14 mouse cellular contexts compared by ENCODE assay signal in the genomic region with DNA sequence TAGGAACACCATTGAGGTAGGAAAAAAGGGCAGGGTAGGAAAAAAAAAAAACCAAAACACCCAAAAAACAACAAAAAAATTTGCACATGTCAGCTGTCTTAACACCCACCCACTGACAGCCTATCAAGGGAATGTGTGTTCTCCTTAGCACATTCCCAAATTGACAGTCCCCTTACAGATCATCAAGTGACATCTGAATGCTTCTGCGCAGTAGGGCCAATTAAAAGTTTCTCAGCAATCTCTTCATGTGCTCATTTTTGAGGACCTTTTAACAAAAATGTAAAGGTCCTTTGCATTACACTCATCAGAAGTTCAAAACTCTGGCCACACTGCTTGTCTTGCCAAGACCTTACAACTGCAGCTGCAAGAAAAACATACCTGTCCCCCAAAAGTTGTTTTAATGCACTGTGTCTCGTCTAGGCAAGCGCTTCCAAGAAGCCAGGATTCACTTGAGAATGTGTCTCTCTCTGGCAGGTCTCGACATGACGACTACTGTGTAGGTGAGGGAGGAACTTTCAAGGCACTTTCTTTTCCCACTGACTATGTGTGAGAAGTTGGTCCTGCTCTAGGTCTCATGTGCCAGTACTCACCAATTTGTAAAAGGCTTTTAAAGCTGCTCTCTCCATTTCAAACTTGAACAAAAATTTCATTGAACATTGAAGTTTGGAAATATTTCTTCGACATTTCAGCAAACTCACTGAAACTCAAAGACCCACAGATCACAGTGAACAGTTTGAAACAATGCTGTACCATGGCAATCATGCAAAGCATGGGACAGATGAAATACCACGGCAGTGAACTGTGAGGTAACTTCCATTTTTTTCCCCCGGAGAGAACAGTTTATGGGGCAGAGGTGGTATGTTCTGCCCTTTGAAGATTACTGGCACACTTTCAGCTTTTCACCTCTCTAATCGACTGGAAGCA. TPM values are rescaled to one million over a fixed set of nuclear protein-coding genes. Genes with fewer than 3 reads are reported as not detected.
DNase-seq lines count a peak whose midpoint lies in the region; ATAC-seq and TF ChIP-seq lines count a peak whose summit lies in the region.
"Had no signal": no experiment of that assay in that cellular context is flagged by ENCODE, and none has a peak within 500 bp of the region (broad histone marks: within the 10 kb centered on the region; RNA-seq: fewer than 3 reads in every experiment).

No protein-coding gene starts in this region.

- no peak overlapping the region for H3K27ac ChIP-seq in hindbrain, embryonic 13.5 days
- H3K27ac ChIP-seq in hindbrain, postnatal 0 days = no peak overlapping the region
- peak overlapping the region; percentile 86 for H3K27ac ChIP-seq in ES-Bruce4 (ENCODE audit: insufficient read depth, low read length)
- 0 out of 2 replicates have a peak overlapping the region, but pooled peaks have one; percentile 7 for H3K27ac ChIP-seq in liver, postnatal 0 days (ENCODE audit: low read depth)
- H3K27ac ChIP-seq: heart, embryonic 15.5 days; hindbrain, embryonic 10.5 days; limb, embryonic 10.5 days; liver, embryonic 14.5 days had no signal

- H3K36me3 ChIP-seq in hindbrain, embryonic 13.5 days = peaks cover 58% of the 10 kb centered on the region
- peaks cover 34% of the 10 kb centered on the region for H3K36me3 ChIP-seq in hindbrain, postnatal 0 days (ENCODE audit: insufficient read depth, low read length)
- H3K36me3 ChIP-seq in ES-Bruce4 (ENCODE audit: control insufficient read depth, insufficient read depth, low read length, poor library complexity, severe bottlenecking) = peaks cover 66% of the 10 kb centered on the region
- H3K36me3 ChIP-seq in liver, postnatal 0 days (replicated peaks; ENCODE audit: insufficient read depth, low read length) = peaks cover 68% of the 10 kb centered on the region

- TF ChIP-seq CTCF in hindbrain, postnatal 0 days (IDR thresholded peaks at IDR 0.05; ENCODE audit: low read depth) = no peak
- TF ChIP-seq CTCF in ES-Bruce4 (IDR thresholded peaks at IDR 0.05; ENCODE audit: low read depth, low read length) = no peak
- no peak for TF ChIP-seq CTCF in liver, postnatal 0 days (IDR thresholded peaks at IDR 0.05; ENCODE audit: low read depth)

- no peaks in the 10 kb centered on the region for H3K9me3 ChIP-seq in hindbrain, embryonic 13.5 days
- H3K9me3 ChIP-seq in hindbrain, postnatal 0 days (ENCODE audit: low read length) = no peaks in the 10 kb centered on the region
- H3K9me3 ChIP-seq in ES-Bruce4 (replicated peaks; ENCODE audit: control insufficient read depth, insufficient read depth, low read length, poor library complexity, severe bottlenecking) = no peaks in the 10 kb centered on the region
- no peaks in the 10 kb centered on the region for H3K9me3 ChIP-seq in liver, postnatal 0 days (ENCODE audit: low read length)
- H3K9me3 ChIP-seq: heart, embryonic 15.5 days; hindbrain, embryonic 10.5 days; limb, embryonic 10.5 days had no signal

- 86% methylated on average over 9 of the region's 9 CpGs for WGBS in hindbrain, embryonic 13.5 days
- WGBS in hindbrain, postnatal 0 days = 82% methylated on average over 9 of the region's 9 CpGs
- 85% methylated on average over 9 of the region's 9 CpGs for WGBS in liver, postnatal 0 days (ENCODE audit: insufficient replicate concordance)

- TF ChIP-seq POLR2A in ES-Bruce4 (IDR thresholded peaks at IDR 0.05; ENCODE audit: insufficient read depth, low read length) = no peak

- H3K27me3 ChIP-seq in hindbrain, embryonic 13.5 days = no peaks in the 10 kb centered on the region
- no peaks in the 10 kb centered on the region for H3K27me3 ChIP-seq in hindbrain, postnatal 0 days (ENCODE audit: insufficient read depth, low read length)
- H3K27me3 ChIP-seq in ES-Bruce4 (ENCODE audit: control insufficient read depth, insufficient read depth, low read length, poor library complexity, severe bottlenecking) = no peaks in the 10 kb centered on the region
- no peaks in the 10 kb centered on the region for H3K27me3 ChIP-seq in liver, postnatal 0 days (ENCODE audit: insufficient read depth, low read length)
- H3K27me3 ChIP-seq: heart, embryonic 15.5 days had no signal

- no peak for ATAC-seq in hindbrain, embryonic 13.5 days (ENCODE audit: low FRiP score)
- no peak for ATAC-seq in hindbrain, postnatal 0 days
- no peak for ATAC-seq in liver, postnatal 0 days
- no peak for ATAC-seq in granulocyte monocyte progenitor cell, adult 5-6 weeks (replicated peaks; ENCODE audit: poor library complexity, severe bottlenecking)
- ATAC-seq: forebrain, embryonic 14.5 days; lung, postnatal 0 days had no signal

- H3K4me3 ChIP-seq in hindbrain, embryonic 13.5 days = peak overlapping the region; percentile 1; the same call in 1 of the 2 replicates
- H3K4me3 ChIP-seq in hindbrain, postnatal 0 days (ENCODE audit: low read length) = no peak overlapping the region
- H3K4me3 ChIP-seq in ES-Bruce4 (ENCODE audit: low read depth, low read length) = no peak overlapping the region
- no peak overlapping the region for H3K4me3 ChIP-seq in liver, postnatal 0 days (ENCODE audit: low read depth, low read length)
- H3K4me3 ChIP-seq: heart, embryonic 15.5 days; hindbrain, embryonic 10.5 days; limb, embryonic 10.5 days had no signal

- no peak overlapping the region for H3K4me2 ChIP-seq in hindbrain, embryonic 13.5 days
- H3K4me2 ChIP-seq in hindbrain, postnatal 0 days (ENCODE audit: low read depth, low read length) = no peak overlapping the region
- H3K4me2 ChIP-seq in liver, postnatal 0 days (ENCODE audit: low read depth, low read length) = no peak overlapping the region
- H3K4me2 ChIP-seq: heart, embryonic 15.5 days had no signal

- DNase-seq in hindbrain, postnatal 0 days (ENCODE audit: low spot score) = no peak
- DNase-seq in B cell, adult 2 months = peak; percentile 28 to 39
- no peak for DNase-seq in liver, postnatal 0 days
- no peak for DNase-seq in right cerebral cortex, postnatal 10 days (ENCODE audit: low spot score in 2 of 2)
- DNase-seq: retina, postnatal 1 day had no signal

- no peak overlapping the region for H3K9ac ChIP-seq in hindbrain, embryonic 13.5 days
- H3K9ac ChIP-seq in hindbrain, postnatal 0 days (replicated peaks; ENCODE audit: low read length) = no peak overlapping the region
- H3K9ac ChIP-seq in ES-Bruce4 (ENCODE audit: low read depth, poor library complexity, severe bottlenecking) = no peak overlapping the region
- no peak overlapping the region for H3K9ac ChIP-seq in liver, postnatal 0 days (replicated peaks)
- H3K9ac ChIP-seq: heart, embryonic 15.5 days; liver, embryonic 14.5 days had no signal

- no peak for TF ChIP-seq EP300 in ES-Bruce4 (IDR thresholded peaks at IDR 0.05; ENCODE audit: insufficient read depth, low read depth, low read length)
- TF ChIP-seq EP300 in liver, postnatal 0 days (IDR thresholded peaks at IDR 0.05; ENCODE audit: low read depth) = no peak

- H3K4me1 ChIP-seq in hindbrain, embryonic 13.5 days (replicated peaks) = peaks cover 43% of the 10 kb centered on the region
- H3K4me1 ChIP-seq in hindbrain, postnatal 0 days (ENCODE audit: insufficient read depth, low read length) = 0 out of 2 replicates have a peak, but pooled peaks cover 8% of the 10 kb centered on the region
- H3K4me1 ChIP-seq in ES-Bruce4 (ENCODE audit: control insufficient read depth, insufficient read depth, low read length) = no peaks in the 10 kb centered on the region
- peaks cover 22% of the 10 kb centered on the region for H3K4me1 ChIP-seq in liver, postnatal 0 days (ENCODE audit: insufficient read depth)

RNA-seq across cellular contexts. Expression of gene Polg2, which starts 3.8 kb away (rescaled TPM):
- polyA plus RNA-seq in hindbrain, embryonic 13.5 days (2015; fragmentation: Nextera tagmentation; extraction: Ambion mirVana) = 9.1 and 9.7 TPM in 2 replicates
- 8.3 and 12.9 TPM in 2 replicates for total RNA-seq in hindbrain, postnatal 0 days (2014; rRNA removed)
- polyA plus RNA-seq in hindbrain, postnatal 0 days (2015; fragmentation: Nextera tagmentation; extraction: Ambion mirVana) = 9.5 and 11.4 TPM in 2 replicates
- 11.9 and 12.3 TPM in 2 replicates for polyA plus RNA-seq in ES-Bruce4 (2011; ENCODE audit: insufficient read depth, insufficient read length, low read depth, missing spikeins)
- polyA plus RNA-seq in liver, postnatal 0 days (2015; fragmentation: Nextera tagmentation; extraction: Ambion mirVana) = 7.9 and 8.4 TPM in 2 replicates
- total RNA-seq in granulocyte monocyte progenitor cell, adult 5-6 weeks (2014; fragmentation: Nextera tagmentation) = 11.0 and 27.3 TPM in 2 replicates
- 13.0 and 18.4 TPM in 2 replicates for total RNA-seq in granulocyte monocyte progenitor cell, adult 5-6 weeks (2017)

RNA-seq across cellular contexts. Expression of gene Ddx5, which starts 5.9 kb away (rescaled TPM):
- polyA plus RNA-seq in hindbrain, embryonic 13.5 days (2015; fragmentation: Nextera tagmentation; extraction: Ambion mirVana) = 431 and 450 TPM in 2 replicates
- total RNA-seq in hindbrain, postnatal 0 days (2014; rRNA removed) = 288 and 416 TPM in 2 replicates
- polyA plus RNA-seq in hindbrain, postnatal 0 days (2015; fragmentation: Nextera tagmentation; extraction: Ambion mirVana) = 272 and 274 TPM in 2 replicates
- polyA plus RNA-seq in ES-Bruce4 (2011; ENCODE audit: insufficient read depth, insufficient read length, low read depth, missing spikeins) = 910 and 946 TPM in 2 replicates
- 114 and 115 TPM in 2 replicates for polyA plus RNA-seq in liver, postnatal 0 days (2015; fragmentation: Nextera tagmentation; extraction: Ambion mirVana)
- 653 and 662 TPM in 2 replicates for total RNA-seq in granulocyte monocyte progenitor cell, adult 5-6 weeks (2014; fragmentation: Nextera tagmentation)
- 1,291 and 1,523 TPM in 2 replicates for total RNA-seq in granulocyte monocyte progenitor cell, adult 5-6 weeks (2017)

RNA-seq across cellular contexts. Expression of gene Cep95, which starts 5.9 kb away (rescaled TPM):
- polyA plus RNA-seq in hindbrain, embryonic 13.5 days (2015; fragmentation: Nextera tagmentation; extraction: Ambion mirVana) = 15.7 and 18.2 TPM in 2 replicates
- 2.6 and 9.0 TPM in 2 replicates for total RNA-seq in hindbrain, postnatal 0 days (2014; rRNA removed)
- 7.2 and 8.7 TPM in 2 replicates for polyA plus RNA-seq in hindbrain, postnatal 0 days (2015; fragmentation: Nextera tagmentation; extraction: Ambion mirVana)
- 29.5 and 30.6 TPM in 2 replicates for polyA plus RNA-seq in ES-Bruce4 (2011; ENCODE audit: insufficient read depth, insufficient read length, low read depth, missing spikeins)
- polyA plus RNA-seq in liver, postnatal 0 days (2015; fragmentation: Nextera tagmentation; extraction: Ambion mirVana) = 4.6 and 5.1 TPM in 2 replicates
- 16.4 and 37.4 TPM in 2 replicates for total RNA-seq in granulocyte monocyte progenitor cell, adult 5-6 weeks (2014; fragmentation: Nextera tagmentation)
- total RNA-seq in granulocyte monocyte progenitor cell, adult 5-6 weeks (2017) = 18.3 and 19.9 TPM in 2 replicates

RNA-seq across cellular contexts. Expression of gene Milr1, which starts 32.1 kb away (rescaled TPM):
- polyA plus RNA-seq in hindbrain, embryonic 13.5 days (2015; fragmentation: Nextera tagmentation; extraction: Ambion mirVana) = 0.78 and 1.3 TPM in 2 replicates
- 0.40 TPM in 1 of 2 replicates, not detected in the other for total RNA-seq in hindbrain, postnatal 0 days (2014; rRNA removed)
- polyA plus RNA-seq in hindbrain, postnatal 0 days (2015; fragmentation: Nextera tagmentation; extraction: Ambion mirVana) = 0.56 and 0.72 TPM in 2 replicates
- 0.40 and 1.2 TPM in 2 replicates for polyA plus RNA-seq in ES-Bruce4 (2011; ENCODE audit: insufficient read depth, insufficient read length, low read depth, missing spikeins)
- 4.1 and 5.1 TPM in 2 replicates for polyA plus RNA-seq in liver, postnatal 0 days (2015; fragmentation: Nextera tagmentation; extraction: Ambion mirVana)
- total RNA-seq in granulocyte monocyte progenitor cell, adult 5-6 weeks (2014; fragmentation: Nextera tagmentation) = 50.5 and 64.3 TPM in 2 replicates
- 72.3 and 85.6 TPM in 2 replicates for total RNA-seq in granulocyte monocyte progenitor cell, adult 5-6 weeks (2017)

RNA-seq across cellular contexts. Expression of gene Pecam1, which starts 32.7 kb away (rescaled TPM):
- polyA plus RNA-seq in hindbrain, embryonic 13.5 days (2015; fragmentation: Nextera tagmentation; extraction: Ambion mirVana) = 17.4 and 17.6 TPM in 2 replicates
- total RNA-seq in hindbrain, postnatal 0 days (2014; rRNA removed) = 19.2 and 20.1 TPM in 2 replicates
- 10.9 and 11.2 TPM in 2 replicates for polyA plus RNA-seq in hindbrain, postnatal 0 days (2015; fragmentation: Nextera tagmentation; extraction: Ambion mirVana)
- 21.6 and 24.3 TPM in 2 replicates for polyA plus RNA-seq in ES-Bruce4 (2011; ENCODE audit: insufficient read depth, insufficient read length, low read depth, missing spikeins)
- polyA plus RNA-seq in liver, postnatal 0 days (2015; fragmentation: Nextera tagmentation; extraction: Ambion mirVana) = 9.2 TPM in 2 replicates
- total RNA-seq in granulocyte monocyte progenitor cell, adult 5-6 weeks (2014; fragmentation: Nextera tagmentation) = 69.6 and 75.1 TPM in 2 replicates
- total RNA-seq in granulocyte monocyte progenitor cell, adult 5-6 weeks (2017) = 46.1 and 46.6 TPM in 2 replicates

Comparison
In these comparisons a context has a peak if more than half of its experiments do, and no peak if none do; other contexts are left out.
1. H3K27ac ChIP-seq: peak in ES-Bruce4 (single experiment) and liver, postnatal 0 days (single experiment); none in hindbrain, embryonic 13.5 days (single experiment) and hindbrain, postnatal 0 days (single experiment).
2. DNase-seq: peak in B cell, adult 2 months (2 of 2); none in hindbrain, postnatal 0 days (single experiment), liver, postnatal 0 days (single experiment) and right cerebral cortex, postnatal 10 days (0 of 2).